Mouse (Mus musculus): ENCODE data around the gene Neurl1a.

DNA sequence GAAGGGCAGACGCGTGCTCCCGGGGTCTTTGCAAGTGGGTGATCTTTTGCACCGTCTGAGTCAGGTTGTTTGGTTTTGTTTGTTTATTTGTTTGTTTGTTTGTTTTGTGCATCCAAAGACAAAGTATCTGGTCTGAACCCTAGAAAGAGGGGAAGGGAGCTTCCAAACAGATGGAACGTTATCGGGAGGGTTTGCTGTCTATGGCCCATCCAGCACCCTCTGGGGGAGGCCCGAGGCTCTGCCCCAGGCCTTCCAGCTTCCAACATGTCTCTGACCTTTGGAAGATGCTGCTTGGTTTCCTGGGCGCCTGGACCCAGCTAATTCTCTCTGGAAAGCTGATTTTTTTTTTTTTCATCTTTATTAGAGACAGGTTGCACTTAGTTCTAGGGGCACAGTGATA is 1.4 kb downstream of the Neurl1a start:
- TF ChIP-seq CTCF (IDR thresholded peaks at IDR 0.05; ENCODE audit: low read depth) (no peak), EP300 (optimal IDR thresholded peaks at IDR 0.05) (no peak)

All from stomach, postnatal 0 days (tissue).